Mouse (Mus musculus) liver, adult 2 months (tissue): ENCODE measurements around the gene Ccdc65. TPM values are rescaled to one million over a fixed set of nuclear protein-coding genes. Genes with fewer than 3 reads are reported as not detected.

Experiments
- DNase-seq: peaks from one replicate; pipeline ENCODE4 v3.0.0-alpha.2; 2011; ENCODE audit warnings: low read depth, low spot score; ENCODE audit errors: extremely low read depth
- H3K27ac ChIP-seq: fragments of 200-500 bp; replicated peaks from 2 replicates; pipeline ENCODE4 v1.5.1; 2012; ENCODE audit warnings: low read depth, mild to moderate bottlenecking, control low read depth, inconsistent platforms, low read length; ENCODE audit not compliant: insufficient read depth
- H3K27me3 ChIP-seq: fragments of 200-500 bp; 2 replicates; pipeline ENCODE4 v1.6.1; 2012; ENCODE audit warnings: mild to moderate bottlenecking, moderate library complexity, low read length, inconsistent platforms; ENCODE audit not compliant: control insufficient read depth, insufficient read depth
- H3K36me3 ChIP-seq: fragments of 200-500 bp; 2 replicates; pipeline ENCODE4 v1.6.1; 2012; ENCODE audit warnings: low read length, inconsistent platforms; ENCODE audit not compliant: control insufficient read depth, insufficient read depth
- H3K4me1 ChIP-seq: fragments of 200-500 bp; 2 replicates; pipeline ENCODE4 v1.6.1; 2011; ENCODE audit warnings: low read length; ENCODE audit not compliant: control insufficient read depth, insufficient read depth
- H3K4me3 ChIP-seq: fragments of 200-500 bp; 2 replicates; pipeline ENCODE4 v1.5.1; 2011; ENCODE audit warnings: low read depth, mild to moderate bottlenecking, control low read depth, low read length, moderate library complexity; ENCODE audit not compliant: insufficient read depth
- H3K79me2 ChIP-seq: fragments of 200-500 bp; 2 replicates; pipeline ENCODE4 v1.6.1; 2012; ENCODE audit warnings: inconsistent platforms, mild to moderate bottlenecking, low read length, moderate library complexity; ENCODE audit not compliant: control insufficient read depth, insufficient read depth
- H3K9ac ChIP-seq: fragments of 200-500 bp; 2 replicates; pipeline ENCODE4 v1.6.1; 2012; ENCODE audit warnings: low read depth, mild to moderate bottlenecking, control low read depth, inconsistent platforms, low read length
- CTCF ChIP-seq: fragments of 200-500 bp; IDR thresholded peaks from 2 replicates; pipeline ENCODE4 v1.5.1; 2011; ENCODE audit warnings: low read depth, low read length, control low read depth
- POLR2A ChIP-seq: fragments of 200-500 bp; IDR thresholded peaks from 2 replicates; pipeline ENCODE4 v1.6.1; 2011; ENCODE audit warnings: low read length, control low read depth; ENCODE audit not compliant: insufficient read depth; ENCODE audit errors: extremely low read depth
- WGBS: fragments of 180-500 bp; shearing (Covaris S2); methylation state at CpG from one replicate; pipeline ENCODE4 v1.1.7; 2018; 5-methylcytosine and 5-hydroxymethylcytosine counted together
- polyA plus RNA-seq: library from polyadenylated mRNA; depleted of rRNA; stranded (reverse); fragments of >200 nt; gene quantifications from 2 replicates; pipeline ENCODE4 v1.2.3, GENCODE M21; 2012; rRNA removed
- total RNA-seq: library from RNA; depleted of rRNA; stranded (reverse); fragments of >200 nt; gene quantifications from 2 replicates; pipeline ENCODE4 v1.2.3, GENCODE M21; 2014; rRNA removed

The Ccdc65 gene
- total RNA-seq (not detected in 2 replicates), polyA plus RNA-seq (not detected in 2 replicates)

- Histone ChIP-seq H3K79me2 (no peaks in the 10 kb centered on the region), H3K4me3 (peak within 1 kb of the TSS; percentile 36; the same call in 1 of the 2 replicates), H3K9ac (no peak within 1 kb of the TSS), H3K4me1 (no peaks in the 10 kb centered on the region), H3K27me3 (no peaks in the 10 kb centered on the region), H3K27ac (no peak within 1 kb of the TSS), H3K36me3 (no peaks in the 10 kb centered on the region)
- TF ChIP-seq CTCF = peak; percentile 81
- TF ChIP-seq POLR2A = no peak
- DNase-seq = peak; percentile 77
- WGBS = 20% methylated on average over 16 of the region's 16 CpGs
Observed at GRCm38 (mm10) chr15:98707766-98708372, at the start of gene Ccdc65. TSS of gene Ccdc65 (plus strand) at chr15:98708207.

- under 1% methylated on average over 14 of the region's 14 CpGs for WGBS
- Histone ChIP-seq H3K79me2 (peaks cover 7% of the 10 kb centered on the region; the same call in 1 of the 2 replicates), H3K9ac (peak overlapping the region; percentile 98), H3K27me3 (no peaks in the 10 kb centered on the region), H3K36me3 (peaks cover 3% of the 10 kb centered on the region; the same call in 1 of the 2 replicates), H3K27ac (peak overlapping the region; percentile 98), H3K4me1 (peaks cover 2% of the 10 kb centered on the region; the same call in 1 of the 2 replicates), H3K4me3 (peak overlapping the region; percentile 88)
- TF ChIP-seq CTCF (no peak), POLR2A (no peak)
- DNase-seq = no peak
Observed at GRCm38 (mm10) chr15:98662198-98662566, 45.8 kb upstream of the Ccdc65 start.

DNA sequence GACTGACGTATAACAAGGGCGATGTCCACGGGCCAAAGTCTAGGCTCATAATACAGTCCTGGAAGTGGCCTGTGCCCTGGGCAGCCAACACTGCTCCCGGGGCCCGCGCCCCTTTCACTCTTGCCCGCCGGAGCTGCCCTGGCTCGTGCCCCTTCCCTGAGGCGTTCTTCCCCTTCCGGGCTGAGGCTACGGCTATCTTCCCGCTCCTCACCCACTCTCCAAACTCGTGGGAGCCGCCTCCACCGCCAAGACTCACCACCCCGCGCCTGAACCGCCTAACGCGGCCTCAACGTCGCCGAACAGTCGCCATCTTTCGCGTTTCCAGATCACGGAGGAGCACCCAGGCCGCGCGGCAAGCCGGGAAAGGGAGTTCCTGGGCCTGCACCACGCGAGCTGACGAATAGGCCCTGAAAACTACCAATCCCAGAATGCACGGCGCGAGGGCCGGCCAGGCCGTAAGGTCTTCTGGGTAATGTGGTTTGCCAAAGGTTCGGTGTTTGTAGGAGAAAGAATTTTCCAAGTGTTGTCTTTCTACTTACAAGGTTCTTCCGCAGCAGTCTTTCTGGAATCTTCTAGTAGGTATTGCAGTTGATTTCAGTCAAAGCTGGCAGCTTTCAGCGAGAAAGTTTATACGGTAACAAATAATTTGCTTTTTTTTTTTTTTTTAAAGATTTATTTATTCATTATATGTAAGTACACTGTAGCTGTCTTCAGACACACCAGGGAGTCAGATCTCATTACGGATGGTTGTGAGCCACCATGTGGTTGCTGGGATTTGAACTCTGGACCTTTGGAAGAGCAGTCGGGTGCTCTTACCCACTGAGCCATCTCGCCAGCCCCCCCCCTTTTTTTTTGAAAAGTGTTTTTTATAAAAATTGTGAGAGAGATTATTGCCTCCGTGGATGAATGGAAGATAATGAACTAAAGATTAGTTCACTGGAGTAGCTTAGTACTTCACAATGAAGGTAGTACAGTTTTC is 45.2 kb upstream of the Ccdc65 start, which contains the start of gene Ddx23:
Gene Ddx23 (minus strand): TSS at position 328 of the 979 bp plus-strand sequence.
- Histone ChIP-seq H3K4me3 (peak within 1 kb of the TSS; percentile 88), H3K27ac (peak within 1 kb of the TSS; percentile 98), H3K27me3 (no peaks in the 10 kb centered on the region), H3K4me1 (peaks cover 2% of the 10 kb centered on the region; the same call in 1 of the 2 replicates), H3K9ac (peak within 1 kb of the TSS; percentile 98), H3K79me2 (peaks cover 7% of the 10 kb centered on the region; the same call in 1 of the 2 replicates), H3K36me3 (no peaks in the 10 kb centered on the region; the same call in 1 of the 2 replicates)
- DNase-seq = peak; percentile 94
- TF ChIP-seq CTCF (no peak), POLR2A (0 out of 2 replicates have a peak, but pooled peaks have one; percentile 67)
- 3% methylated on average over 48 of the region's 48 CpGs for WGBS

- H3K79me2 ChIP-seq = peaks cover 7% of the 10 kb centered on the region; the same call in 1 of the 2 replicates
- peaks cover 2% of the 10 kb centered on the region; the same call in 1 of the 2 replicates for H3K4me1 ChIP-seq
- H3K4me3 ChIP-seq = no peak overlapping the region
- TF ChIP-seq POLR2A (no peak), CTCF (peak; percentile 52)
- peak; percentile 59 for DNase-seq
- H3K36me3 ChIP-seq = no peaks in the 10 kb centered on the region
- no peak overlapping the region for H3K27ac ChIP-seq
- H3K9ac ChIP-seq = no peak overlapping the region
- WGBS = 65% methylated on average over 11 of the region's 11 CpGs
- no peaks in the 10 kb centered on the region for H3K27me3 ChIP-seq
Observed at GRCm38 (mm10) chr15:98664042-98664907, 43.7 kb upstream of the Ccdc65 start.

- 68% methylated on average over 4 of the region's 4 CpGs for WGBS
Observed at GRCm38 (mm10) chr15:98672592-98672991, 35.4 kb upstream of the Ccdc65 start.

More at GRCm38 (mm10) chr15:98672592-98672991, 35.4 kb upstream of the Ccdc65 start:
- no peak overlapping the region for H3K9ac ChIP-seq
- H3K79me2 ChIP-seq = no peaks in the 10 kb centered on the region; the same call in 1 of the 2 replicates
- no peak overlapping the region for H3K4me3 ChIP-seq
- no peak for DNase-seq
- peaks cover 2% of the 10 kb centered on the region; the same call in 1 of the 2 replicates for H3K36me3 ChIP-seq
- H3K27ac ChIP-seq = no peak overlapping the region
- TF ChIP-seq CTCF = no peak
- TF ChIP-seq POLR2A = no peak
- H3K27me3 ChIP-seq = no peaks in the 10 kb centered on the region
- peaks cover 3% of the 10 kb centered on the region; the same call in 1 of the 2 replicates for H3K4me1 ChIP-seq
